Mouse (Mus musculus): ENCODE results near the gene Mr1.

Mr1 gene

GRCm38 (mm10) chr1:155126716-155127115 lies 19.9 kb downstream of the Mr1 start:
- no peak for DNase-seq

GRCm38 (mm10) chr1:155124397-155124796 lies 22.2 kb downstream of the Mr1 start:
- DNase-seq: no peak

- DNase-seq: peak; percentile 78
Observed at GRCm38 (mm10) chr1:155121977-155122939, 24.4 kb downstream of the Mr1 start.

- no peak for DNase-seq
Observed at GRCm38 (mm10) chr1:155119719-155120118, 26.9 kb downstream of the Mr1 start.

GRCm38 (mm10) chr1:155113946-155114345 lies 32.7 kb downstream of the Mr1 start:
- no peak for DNase-seq

GRCm38 (mm10) chr1:155112875-155113274 lies 33.7 kb downstream of the Mr1 start:
- no peak for DNase-seq

- DNase-seq: no peak
Observed at GRCm38 (mm10) chr1:155112118-155112517, 34.5 kb downstream of the Mr1 start.

- no peak for DNase-seq
Observed at GRCm38 (mm10) chr1:155111491-155111890, 35.1 kb downstream of the Mr1 start.

- DNase-seq: no peak
Observed at GRCm38 (mm10) chr1:155109387-155110350, 36.9 kb downstream of the Mr1 start.

GRCm38 (mm10) chr1:155108412-155108811 lies 38.2 kb downstream of the Mr1 start:
- DNase-seq: no peak

GRCm38 (mm10) chr1:155107843-155108242 lies 38.8 kb downstream of the Mr1 start:
- no peak for DNase-seq

GRCm38 (mm10) chr1:155106310-155106709 lies 40.3 kb downstream of the Mr1 start:
- no peak for DNase-seq

GRCm38 (mm10) chr1:155103991-155104390 lies 42.6 kb downstream of the Mr1 start:
- DNase-seq: no peak

- no peak for DNase-seq
Observed at GRCm38 (mm10) chr1:155102631-155103030, 44.0 kb downstream of the Mr1 start.

GRCm38 (mm10) chr1:155099280-155099848 lies 47.2 kb downstream of the Mr1 start, which contains the start of gene Ier5:
TSS of gene Ier5 (minus strand) at chr1:155099636.
- peak; percentile 96 for DNase-seq

- DNase-seq: peak; percentile 48
Observed at GRCm38 (mm10) chr1:155098486-155099279, 47.9 kb downstream of the Mr1 start.

GRCm38 (mm10) chr1:155097931-155098485 lies 48.6 kb downstream of the Mr1 start:
- DNase-seq: no peak

GRCm38 (mm10) chr1:155097354-155097753 lies 49.3 kb downstream of the Mr1 start:
- no peak for DNase-seq

- DNase-seq: no peak
Observed at GRCm38 (mm10) chr1:155096620-155097261, 49.9 kb downstream of the Mr1 start.

GRCm38 (mm10) chr1:155093971-155094707 lies 52.5 kb downstream of the Mr1 start:
- no peak for DNase-seq

Data from cerebellum, adult 11 months (tissue).